Mouse (Mus musculus) brown adipose tissue, adult 24 weeks (tissue): ENCODE measurements around the gene Efcab8. TPM values are rescaled to one million over a fixed set of nuclear protein-coding genes. Genes with fewer than 3 reads are reported as not detected.

Source experiments
- H3K27ac ChIP-seq: fragments of 200-500 bp; replicated peaks from 2 replicates; pipeline ENCODE4 v1.5.1; 2012; ENCODE audit warnings: low read depth, mild to moderate bottlenecking, low read length
- H3K4me1 ChIP-seq: fragments of 200-500 bp; 2 replicates; pipeline ENCODE4 v1.6.1; 2012; ENCODE audit warnings: low read length, mixed read lengths; ENCODE audit not compliant: control insufficient read depth, insufficient read depth, insufficient read length
- H3K4me3 ChIP-seq: fragments of 200-500 bp; 2 replicates; pipeline ENCODE4 v1.5.1; 2012; ENCODE audit warnings: low read depth, mild to moderate bottlenecking, low read length, moderate library complexity; ENCODE audit not compliant: insufficient read depth
- polyA plus RNA-seq: library from polyadenylated mRNA; stranded (reverse); fragments of >200 nt; gene quantifications from 2 replicates; pipeline ENCODE4 v1.2.4, GENCODE M21; 2012; ENCODE audit not compliant: missing spikeins, insufficient read depth, insufficient read length

Gene Efcab8
- polyA plus RNA-seq, 1 experiment, result 0.63 TPM

- Histone ChIP-seq H3K4me1 (no peaks in the 10 kb centered on the region), H3K27ac (no peak overlapping the region), H3K4me3 (no peak overlapping the region)
These were observed 73.8 kb downstream of the Efcab8 start for GRCm38 (mm10) chr2:153853544-153853943.

DNA sequence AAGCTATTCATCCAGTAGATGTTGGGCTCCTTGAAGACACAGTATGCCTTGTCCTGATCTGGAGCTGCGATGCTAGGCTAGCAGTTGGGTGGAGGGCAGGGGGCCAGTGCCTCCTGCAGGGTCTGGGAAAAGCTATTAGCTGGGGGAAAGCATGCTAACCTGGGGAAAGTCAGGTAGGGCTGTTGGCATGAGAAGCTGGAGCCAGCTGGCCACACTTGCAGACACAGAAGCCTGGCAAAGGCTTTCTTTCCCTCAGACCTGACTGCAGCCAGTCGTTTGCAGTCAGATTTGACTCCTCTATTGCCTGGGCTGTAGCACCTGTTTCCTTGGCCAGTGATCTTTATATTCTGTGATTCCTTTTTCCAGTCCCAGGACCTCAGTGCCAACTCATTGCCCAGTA lies 79.8 kb downstream of the Efcab8 start:
- Histone ChIP-seq H3K27ac (no peak overlapping the region), H3K4me1 (no peaks in the 10 kb centered on the region), H3K4me3 (no peak overlapping the region)

DNA sequence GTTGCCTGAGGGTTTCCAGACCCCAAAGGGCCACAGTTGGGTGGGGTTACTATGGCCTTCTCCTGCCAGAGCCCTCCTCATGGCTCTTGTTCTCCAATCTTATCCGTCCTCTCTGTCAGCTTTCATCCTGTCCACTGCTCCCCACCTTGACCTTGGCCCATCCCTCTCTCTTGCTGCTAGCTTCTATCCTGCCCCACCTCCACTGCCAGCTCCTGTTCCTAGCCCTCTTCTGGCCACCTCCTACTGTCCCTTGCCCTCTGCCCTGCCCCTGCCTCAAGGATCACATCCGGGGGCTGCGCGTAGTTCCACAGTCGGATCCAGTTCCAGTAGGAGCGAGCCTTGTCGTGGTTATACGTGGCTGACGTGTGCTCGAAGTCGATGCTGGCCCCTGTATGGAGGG lies 80.6 kb downstream of the Efcab8 start:
- Histone ChIP-seq H3K4me1 (no peaks in the 10 kb centered on the region), H3K27ac (no peak overlapping the region), H3K4me3 (no peak overlapping the region)

- Histone ChIP-seq H3K4me1 (no peaks in the 10 kb centered on the region), H3K27ac (no peak overlapping the region), H3K4me3 (no peak overlapping the region)
These were observed 81.0 kb downstream of the Efcab8 start for GRCm38 (mm10) chr2:153860715-153861114.

DNA sequence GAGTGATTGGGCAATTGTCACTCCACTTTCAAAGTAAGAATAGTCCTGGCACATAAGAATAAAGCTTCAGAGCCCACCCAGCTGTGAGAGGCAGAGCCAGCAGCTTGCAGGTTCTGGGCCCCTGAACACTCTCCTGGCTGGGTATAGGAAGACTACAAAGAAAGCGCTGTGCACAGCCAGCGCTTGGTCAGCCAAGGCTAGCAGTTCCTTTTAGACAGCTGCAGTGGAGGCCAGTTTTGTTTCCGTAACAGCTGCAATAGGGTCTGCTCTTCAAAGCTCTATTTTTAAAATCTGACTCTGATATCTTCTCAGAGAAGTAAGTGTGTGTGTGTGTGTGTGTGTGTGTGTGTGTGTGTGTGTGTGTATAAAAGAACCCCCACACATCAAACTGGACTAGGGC lies 82.2 kb downstream of the Efcab8 start:
- no peak overlapping the region for H3K27ac ChIP-seq

GRCm38 (mm10) chr2:153870984-153871383 lies 91.3 kb downstream of the Efcab8 start, which contains the start of gene Sun5:
Sun5 (minus strand) TSS chr2:153871084.
- no peak within 1 kb of the TSS for H3K27ac ChIP-seq
- H3K4me3 ChIP-seq, result no peak within 1 kb of the TSS
- H3K4me1 ChIP-seq, result no peaks in the 10 kb centered on the region

More for the DNA sequence above, 82.2 kb downstream of the Efcab8 start:
- no peak overlapping the region for H3K4me3 ChIP-seq
- no peaks in the 10 kb centered on the region for H3K4me1 ChIP-seq

- no peak within 1 kb of the TSS for H3K4me3 ChIP-seq
- no peaks in the 10 kb centered on the region for H3K4me1 ChIP-seq
- H3K27ac ChIP-seq, result no peak within 1 kb of the TSS
These were observed 95.0 kb downstream of the Efcab8 start, which contains the start of gene Bpifb2 for GRCm38 (mm10) chr2:153874745-153875144. Bpifb2 (plus strand) TSS chr2:153875045.

Other genes with a start within 250 kb of the Efcab8 start
- gene Nol4l, start 250.0 kb upstream of the Efcab8 start, polyA plus RNA-seq, result 3.4 and 7.1 TPM in 2 replicates
- 15.4 and 21.2 TPM in 2 replicates for gene Commd7, start 147.2 kb upstream of the Efcab8 start, polyA plus RNA-seq
- not detected in 2 replicates for gene Dnmt3b, start 130.5 kb upstream of the Efcab8 start, polyA plus RNA-seq
- not detected in 2 replicates for gene Dnmt3c, start 83.3 kb upstream of the Efcab8 start, polyA plus RNA-seq
- gene Mapre1, start 38.7 kb upstream of the Efcab8 start, polyA plus RNA-seq, result 38.9 and 42.6 TPM in 2 replicates
- not detected in 2 replicates for gene Sun5, start 91.2 kb downstream of the Efcab8 start, polyA plus RNA-seq
- not detected in 2 replicates for gene Bpifb2, start 95.1 kb downstream of the Efcab8 start, polyA plus RNA-seq
- gene Bpifb6, start 120.5 kb downstream of the Efcab8 start, polyA plus RNA-seq, result not detected in 2 replicates
- not detected in 2 replicates for gene Bpifb3, start 138.3 kb downstream of the Efcab8 start, polyA plus RNA-seq
- gene Bpifb4, start 158.3 kb downstream of the Efcab8 start, polyA plus RNA-seq, result not detected in 2 replicates
- gene Bpifa6, start 195.0 kb downstream of the Efcab8 start, polyA plus RNA-seq, result not detected in 2 replicates
- not detected in 2 replicates for gene Bpifa2, start 228.3 kb downstream of the Efcab8 start, polyA plus RNA-seq